Mouse (Mus musculus): ENCODE measurements around the gene Pcnx3. TPM values are rescaled to one million over a fixed set of nuclear protein-coding genes. Genes with fewer than 3 reads are reported as not detected.

Pcnx3 gene
- total and polyA plus RNA-seq, 3 experiments = 17.5 to 40.1 (median 18.6) TPM

- H3K79me2 ChIP-seq (replicated peaks; ENCODE audit: control insufficient read depth, insufficient read depth, low read length) = peaks cover 11% of the 10 kb centered on the region
- peaks cover 13% of the 10 kb centered on the region for H3K4me1 ChIP-seq (ENCODE audit: control insufficient read depth, insufficient read depth, low read length)
- no peaks in the 10 kb centered on the region for H3K27me3 ChIP-seq (ENCODE audit: control insufficient read depth, insufficient read depth, low read length)
- peak overlapping the region; percentile 97 for H3K27ac ChIP-seq
- peak overlapping the region; percentile 56; the same call in 1 of the 2 replicates for H3K9ac ChIP-seq (ENCODE audit: low read depth, low read length)
- DNase-seq = no peak
- intact Hi-C loops (cut with DNase I) = loop anchor here (2.0 kb wide), 1 partner anchor 19 kb away; no protein-coding TSS in a partner anchor
- WGBS = 55% methylated on average over 6 of the region's 6 CpGs
- H3K36me3 ChIP-seq (ENCODE audit: control insufficient read depth, insufficient read depth, low read length) = no peaks in the 10 kb centered on the region; the same call in 1 of the 2 replicates
- peak overlapping the region; percentile 94 for H3K4me3 ChIP-seq
- TF ChIP-seq CTCF (IDR thresholded peaks at IDR 0.05) (no peak), EP300 (IDR thresholded peaks at IDR 0.05; ENCODE audit: insufficient read depth, low read depth, low read length) (no peak), POLR2A (IDR thresholded peaks at IDR 0.05; ENCODE audit: insufficient read depth, low read depth, low read length) (no peak)
Measured at GRCm38 (mm10) chr19:5693801-5694200, 5.1 kb upstream of the Pcnx3 start.

GRCm38 (mm10) chr19:5692913-5693396 is 4.2 kb upstream of the Pcnx3 start:
- peak; percentile 36 to 52 for DNase-seq
- no peaks in the 10 kb centered on the region; the same call in 1 of the 2 replicates for H3K36me3 ChIP-seq (ENCODE audit: control insufficient read depth, insufficient read depth, low read length)
- peaks cover 11% of the 10 kb centered on the region for H3K79me2 ChIP-seq (replicated peaks; ENCODE audit: control insufficient read depth, insufficient read depth, low read length)
- WGBS = 18% methylated on average over 10 of the region's 10 CpGs
- TF ChIP-seq CTCF (IDR thresholded peaks at IDR 0.05) (no peak), POLR2A (IDR thresholded peaks at IDR 0.05; ENCODE audit: insufficient read depth, low read depth, low read length) (peak; percentile 13; the same call in 1 of the 2 replicates)
- no peaks in the 10 kb centered on the region for H3K27me3 ChIP-seq (ENCODE audit: control insufficient read depth, insufficient read depth, low read length)
- peak overlapping the region; percentile 94 for H3K4me3 ChIP-seq
- H3K9ac ChIP-seq (ENCODE audit: low read depth, low read length) = peak overlapping the region; percentile 56
- H3K27ac ChIP-seq = peak overlapping the region; percentile 97
- intact Hi-C loops (cut with DNase I) = loop anchor here (1.0 to 2.0 kb wide), 2 partner anchors 20 to 34 kb away; no protein-coding TSS in a partner anchor
- peaks cover 13% of the 10 kb centered on the region for H3K4me1 ChIP-seq (ENCODE audit: control insufficient read depth, insufficient read depth, low read length)

- peak; percentile 79 to 88 for DNase-seq
- peaks cover 17% of the 10 kb centered on the region for H3K4me1 ChIP-seq (ENCODE audit: control insufficient read depth, insufficient read depth, low read length)
- 19% methylated on average over 10 of the region's 10 CpGs for whole genome bisulfite sequencing
Measured at GRCm38 (mm10) chr19:5692086-5692912, 3.6 kb upstream of the Pcnx3 start.

GRCm38 (mm10) chr19:5691601-5692000 is 2.9 kb upstream of the Pcnx3 start:
- TF ChIP-seq CTCF (IDR thresholded peaks at IDR 0.05) (no peak), POLR2A (IDR thresholded peaks at IDR 0.05; ENCODE audit: insufficient read depth, low read depth, low read length) (peak; percentile 10; the same call in 1 of the 2 replicates)
- Histone ChIP-seq H3K36me3 (ENCODE audit: control insufficient read depth, insufficient read depth, low read length) (no peaks in the 10 kb centered on the region; the same call in 1 of the 2 replicates), H3K79me2 (replicated peaks; ENCODE audit: control insufficient read depth, insufficient read depth, low read length) (peaks cover 11% of the 10 kb centered on the region), H3K27me3 (ENCODE audit: control insufficient read depth, insufficient read depth, low read length) (no peaks in the 10 kb centered on the region), H3K4me3 (peak overlapping the region; percentile 94), H3K27ac (peak overlapping the region; percentile 97), H3K4me1 (ENCODE audit: control insufficient read depth, insufficient read depth, low read length) (peaks cover 17% of the 10 kb centered on the region), H3K9ac (ENCODE audit: low read depth, low read length) (peak overlapping the region; percentile 78)
- WGBS = 18% methylated on average over 5 of the region's 5 CpGs
- DNase-seq = peak in 1 of 2 experiments; percentile 50
- intact Hi-C loops (cut with DNase I) = loop anchor here (2.0 kb wide), 1 partner anchor 55 kb away; the partner anchor contains the start of gene Rela

More at GRCm38 (mm10) chr19:5692086-5692912, 3.6 kb upstream of the Pcnx3 start:
- Histone ChIP-seq H3K79me2 (replicated peaks; ENCODE audit: control insufficient read depth, insufficient read depth, low read length) (peaks cover 11% of the 10 kb centered on the region), H3K36me3 (ENCODE audit: control insufficient read depth, insufficient read depth, low read length) (no peaks in the 10 kb centered on the region; the same call in 1 of the 2 replicates), H3K4me3 (peak overlapping the region; percentile 94), H3K27me3 (ENCODE audit: control insufficient read depth, insufficient read depth, low read length) (no peaks in the 10 kb centered on the region), H3K27ac (peak overlapping the region; percentile 97), H3K9ac (ENCODE audit: low read depth, low read length) (peak overlapping the region; percentile 78)
- intact Hi-C loops (cut with DNase I) = loop anchor here (1.0 to 2.0 kb wide), 2 partner anchors 21 to 35 kb away; no protein-coding TSS in a partner anchor
- TF ChIP-seq CTCF (IDR thresholded peaks at IDR 0.05) (no peak), POLR2A (IDR thresholded peaks at IDR 0.05; ENCODE audit: insufficient read depth, low read depth, low read length) (0 out of 2 replicates have a peak, but pooled peaks have one; percentile 33), EP300 (IDR thresholded peaks at IDR 0.05; ENCODE audit: insufficient read depth, low read depth, low read length) (peak; percentile 60; the same call in 1 of the 2 replicates)

- Histone ChIP-seq H3K27me3 (ENCODE audit: control insufficient read depth, insufficient read depth, low read length) (no peaks in the 10 kb centered on the region), H3K4me3 (peak overlapping the region; percentile 94), H3K9ac (ENCODE audit: low read depth, low read length) (peak overlapping the region; percentile 78), H3K27ac (peak overlapping the region; percentile 97), H3K79me2 (replicated peaks; ENCODE audit: control insufficient read depth, insufficient read depth, low read length) (peaks cover 11% of the 10 kb centered on the region), H3K4me1 (ENCODE audit: control insufficient read depth, insufficient read depth, low read length) (peaks cover 17% of the 10 kb centered on the region), H3K36me3 (ENCODE audit: control insufficient read depth, insufficient read depth, low read length) (no peaks in the 10 kb centered on the region; the same call in 1 of the 2 replicates)
- intact Hi-C loops (cut with DNase I) = loop anchor here (2.0 kb wide), 1 partner anchor 54 kb away; the partner anchor contains the start of gene Rela
- 17% methylated on average over 15 of the region's 15 CpGs for WGBS
- peak in 1 of 2 experiments; percentile 47 for DNase-seq
- no peak for TF ChIP-seq CTCF (IDR thresholded peaks at IDR 0.05)
- TF ChIP-seq EP300 (IDR thresholded peaks at IDR 0.05; ENCODE audit: insufficient read depth, low read depth, low read length) = no peak
- TF ChIP-seq POLR2A (IDR thresholded peaks at IDR 0.05; ENCODE audit: insufficient read depth, low read depth, low read length) = no peak
Measured at GRCm38 (mm10) chr19:5690343-5690735, 1.6 kb upstream of the Pcnx3 start.
